Mouse (Mus musculus) ovary, postnatal 36 days (tissue): ENCODE results near the gene Wipi1.

Source experiments
- DNase-seq: peaks from one replicate; pipeline ENCODE4 v3.0.0; 2022; ENCODE audit warnings: low spot score, mixed read lengths

The Wipi1 gene

DNA sequence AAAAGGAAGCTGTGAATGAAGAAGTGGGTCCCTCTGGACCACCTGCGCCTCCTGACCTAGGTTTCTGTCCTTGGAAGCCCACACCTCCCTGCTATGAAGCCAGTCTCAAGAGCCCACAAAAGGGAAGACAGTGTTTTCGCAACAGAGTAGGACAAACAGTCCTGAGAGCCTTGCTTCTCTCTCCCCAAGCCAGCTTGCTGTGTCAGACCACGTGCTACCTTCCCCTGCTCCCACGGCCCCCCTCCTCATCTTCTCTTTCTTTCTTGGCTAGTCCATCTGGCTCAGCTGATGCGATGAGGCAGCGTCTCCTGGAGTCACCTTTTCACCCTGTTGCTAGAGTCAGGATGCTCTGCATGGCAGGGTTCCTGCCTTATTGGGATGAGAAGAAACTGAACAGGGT lies 72.5 kb downstream of the Wipi1 start:
- no peak for DNase-seq

DNA sequence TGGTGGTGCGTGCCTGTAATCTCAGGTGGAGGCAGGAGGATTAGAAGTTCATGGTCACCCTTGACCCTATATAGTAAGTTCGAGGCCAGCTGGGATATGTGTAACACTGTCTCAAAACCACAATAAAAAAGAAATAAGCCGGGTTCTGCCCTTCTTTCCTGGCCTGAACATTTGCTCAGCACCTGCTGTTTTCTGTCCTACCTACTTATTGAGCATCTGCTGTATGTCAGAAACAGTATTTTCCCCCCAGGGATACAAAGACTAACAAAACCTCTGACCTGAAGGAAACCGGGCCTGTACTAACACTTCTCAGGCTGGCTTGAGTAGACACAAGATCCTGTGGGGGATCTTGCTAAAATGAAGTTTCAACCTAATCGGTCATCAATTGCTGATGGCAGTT lies 74.8 kb downstream of the Wipi1 start:
- DNase-seq: no peak

DNA sequence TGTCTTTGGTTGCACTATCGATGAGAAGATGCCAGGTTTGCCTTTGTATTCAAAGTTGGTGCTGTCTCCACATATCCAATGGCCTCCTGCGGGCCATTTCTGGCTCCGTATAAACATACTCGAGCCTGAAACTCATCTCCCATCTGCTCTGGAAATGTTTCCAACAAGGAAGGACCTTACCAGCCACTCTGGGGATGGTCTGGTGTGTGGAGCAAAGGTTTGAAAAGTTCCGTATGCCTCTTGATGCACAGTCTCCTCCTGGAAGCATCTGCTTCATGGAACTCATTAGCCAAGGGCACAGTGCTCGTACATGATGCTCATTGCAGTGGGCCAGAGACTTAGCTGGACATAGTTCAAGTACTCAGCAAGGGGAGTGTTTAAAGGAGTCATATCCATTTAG lies 75.8 kb downstream of the Wipi1 start:
- no peak for DNase-seq

DNA sequence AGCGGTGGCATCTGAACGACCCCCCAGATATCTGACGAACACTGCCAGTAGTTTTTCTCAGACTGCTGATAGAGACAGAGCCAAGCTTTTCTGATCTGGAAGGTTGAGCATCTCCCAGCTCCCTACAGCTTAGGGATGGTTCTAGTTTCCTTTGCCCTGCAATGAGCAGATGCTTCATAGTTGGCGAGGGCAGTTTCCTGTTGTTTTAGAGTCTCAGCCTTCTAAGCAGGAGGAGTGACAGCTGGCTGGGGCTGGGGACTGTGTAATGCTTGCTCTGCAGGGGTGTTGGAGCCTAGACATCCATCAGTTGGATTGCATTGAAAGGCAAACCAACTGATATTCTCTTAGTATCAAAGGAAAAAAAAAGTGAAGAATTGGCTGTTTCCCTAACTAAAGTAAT lies 81.7 kb downstream of the Wipi1 start:
- no peak for DNase-seq

DNA sequence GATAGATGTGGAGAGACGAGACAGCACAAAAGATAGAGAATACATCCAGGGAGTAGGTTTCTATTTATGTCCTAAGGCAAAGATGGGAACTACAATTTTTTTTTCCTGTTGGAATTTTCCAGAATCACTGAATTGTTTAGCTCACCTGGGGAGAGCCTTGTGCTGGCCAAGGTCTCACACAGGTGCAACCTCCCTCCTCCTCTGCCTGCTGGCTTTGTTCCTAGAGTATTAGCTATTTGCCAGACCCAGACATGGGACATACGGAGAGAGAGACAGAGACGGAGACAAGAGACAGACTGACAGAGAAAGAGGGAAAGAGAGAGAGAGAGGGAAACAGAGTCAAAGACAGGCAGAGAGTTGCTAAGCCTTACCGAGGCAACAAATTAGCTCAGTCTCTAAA lies 86.2 kb downstream of the Wipi1 start:
- DNase-seq: no peak

DNA sequence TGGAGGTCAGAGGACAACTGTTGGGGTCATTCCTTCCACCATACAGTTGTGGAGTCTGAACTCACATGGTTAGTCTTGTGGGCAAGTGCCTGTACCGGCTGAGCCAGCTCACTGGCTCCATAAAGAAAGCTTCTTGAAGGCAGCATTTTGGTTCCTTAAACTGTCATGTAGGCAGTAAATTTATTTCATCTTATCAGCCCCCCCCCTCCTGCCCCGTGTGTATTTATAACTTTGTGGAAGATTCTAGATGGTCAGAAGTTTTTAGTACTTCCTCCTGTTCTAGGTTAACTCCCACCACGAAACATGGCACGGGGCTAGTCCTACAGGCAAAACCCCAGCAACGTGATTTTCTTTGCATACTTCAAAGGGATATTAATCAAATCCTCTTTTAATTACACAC lies 86.9 kb downstream of the Wipi1 start:
- DNase-seq: no peak
